24 mouse cellular contexts compared by ENCODE assay signal in genomic region chr19:37279194-37279593, GRCm38 (mm10).
"Had no signal": no experiment of that assay in that cellular context is flagged by ENCODE, and none has a peak within 500 bp of the region (broad histone marks: within the 10 kb centered on the region; RNA-seq: fewer than 3 reads in every experiment).

No protein-coding gene starts in this region.

- DNase-seq: cerebellum, adult 8-10 months; cerebellum, adult 9-10 months; cerebellum, adult 9-11 months; cerebellum, postnatal 10 days; cerebellum, postnatal 14 days; cerebellum, postnatal 25 days; cerebellum, postnatal 36 days; embryo, embryonic 11 days; forebrain, postnatal 0 days; gastrocnemius, adult 2 months; gastrocnemius, postnatal 10 days; gastrocnemius, postnatal 14 days; gastrocnemius, postnatal 25 days; gastrocnemius, postnatal 36 days had no signal

- H3K4me3 ChIP-seq: embryonic facial prominence, embryonic 10.5 days; embryonic facial prominence, embryonic 12.5 days; embryonic facial prominence, embryonic 13.5 days; embryonic facial prominence, embryonic 15.5 days; erythroblast, embryonic 14.5 days; forebrain, embryonic 10.5 days; forebrain, embryonic 12.5 days; forebrain, embryonic 13.5 days; forebrain, embryonic 15.5 days; gastrocnemius, adult 2 months; heart, adult 2 months had no signal

- H3K9me3 ChIP-seq: embryonic facial prominence, embryonic 10.5 days; embryonic facial prominence, embryonic 12.5 days; embryonic facial prominence, embryonic 13.5 days; embryonic facial prominence, embryonic 15.5 days; forebrain, embryonic 10.5 days; forebrain, embryonic 12.5 days; forebrain, embryonic 13.5 days; forebrain, embryonic 15.5 days had no signal

- H3K27ac ChIP-seq: embryonic facial prominence, embryonic 10.5 days; embryonic facial prominence, embryonic 12.5 days; embryonic facial prominence, embryonic 13.5 days; embryonic facial prominence, embryonic 15.5 days; forebrain, embryonic 10.5 days; forebrain, embryonic 12.5 days; forebrain, embryonic 13.5 days; forebrain, embryonic 15.5 days; gastrocnemius, adult 2 months; heart, adult 2 months had no signal

- H3K27me3 ChIP-seq: embryonic facial prominence, embryonic 12.5 days; embryonic facial prominence, embryonic 13.5 days; embryonic facial prominence, embryonic 15.5 days; forebrain, embryonic 12.5 days; forebrain, embryonic 13.5 days; forebrain, embryonic 15.5 days had no signal

- H3K4me1 ChIP-seq: embryonic facial prominence, embryonic 10.5 days; embryonic facial prominence, embryonic 12.5 days; embryonic facial prominence, embryonic 13.5 days; embryonic facial prominence, embryonic 15.5 days; forebrain, embryonic 10.5 days; forebrain, embryonic 12.5 days; forebrain, embryonic 13.5 days; forebrain, embryonic 15.5 days had no signal

- H3K4me2 ChIP-seq: embryonic facial prominence, embryonic 12.5 days; embryonic facial prominence, embryonic 13.5 days; embryonic facial prominence, embryonic 15.5 days; forebrain, embryonic 12.5 days; forebrain, embryonic 13.5 days; forebrain, embryonic 15.5 days had no signal

- H3K9ac ChIP-seq: embryonic facial prominence, embryonic 12.5 days; embryonic facial prominence, embryonic 13.5 days; embryonic facial prominence, embryonic 15.5 days; forebrain, embryonic 12.5 days; forebrain, embryonic 13.5 days; forebrain, embryonic 15.5 days; forebrain, postnatal 0 days had no signal
